Mouse (Mus musculus) embryonic fibroblast, embryonic 13.5 days (primary cell): ENCODE data around the gene Traip.

Source experiments
- CTCF ChIP-seq: IDR thresholded peaks from 2 replicates; pipeline ENCODE4 v1.5.1; 2011; ENCODE audit warnings: mild to moderate bottlenecking, control low read depth, low read length, moderate library complexity, borderline replicate concordance; ENCODE audit not compliant: insufficient read depth
- POLR2A ChIP-seq: IDR thresholded peaks from 2 replicates; pipeline ENCODE4 v1.6.1; 2011; ENCODE audit warnings: low read depth, mild to moderate bottlenecking, control low read depth, low read length, moderate library complexity

GRCm38 (mm10) chr9:107910025-107910769 lies 39.7 kb upstream of the Traip start:
- TF ChIP-seq CTCF (no peak), POLR2A (no peak)
